ENCODE assay signal across 11 mouse cellular contexts in genomic region chr2:160510635-160511421, GRCm38 (mm10).
DNase-seq lines count a peak whose midpoint lies in the region; ATAC-seq and TF ChIP-seq lines count a peak whose summit lies in the region.
"Had no signal": no experiment of that assay in that cellular context is flagged by ENCODE, and none has a peak within 500 bp of the region (broad histone marks: within the 10 kb centered on the region; RNA-seq: fewer than 3 reads in every experiment).

No protein-coding gene starts in this region.

- H3K4me1 ChIP-seq in embryonic facial prominence, embryonic 15.5 days, result 0 out of 2 replicates have a peak, but pooled peaks cover 2% of the 10 kb centered on the region
- H3K4me1 ChIP-seq in heart, postnatal 0 days (ENCODE audit: control insufficient read depth, insufficient read depth), result no peaks in the 10 kb centered on the region

- peak; percentile 29; the same call in 1 of the 2 replicates for ATAC-seq in embryonic facial prominence, embryonic 15.5 days (ENCODE audit: insufficient number of reproducible peaks, low FRiP score, low TSS enrichment, low read depth)
- ATAC-seq in heart, postnatal 0 days (ENCODE audit: insufficient read depth, low read depth), result peak; percentile 70
- ATAC-seq: hindbrain, postnatal 0 days had no signal

- intact Hi-C loops in left cerebral cortex, postnatal 14 days (cut with DNase I), result no loop called here

- TF ChIP-seq EP300 in heart, postnatal 0 days (IDR thresholded peaks at IDR 0.05; ENCODE audit: low read depth), result no peak

- peak; percentile 8 for DNase-seq in left cerebral cortex, postnatal 14 days (ENCODE audit: low spot score in 2 of 2)
- no peak for DNase-seq in left cerebral cortex, adult 11 months (ENCODE audit: low spot score)
- DNase-seq in heart, postnatal 0 days (ENCODE audit: low spot score), result peak; percentile 60
- DNase-seq in retina, postnatal 1 day, result peak; percentile 48
- DNase-seq in adrenal gland, adult 18-20 months (ENCODE audit: low spot score in 2 of 2), result no peak
- no peak for DNase-seq in kidney, postnatal 14 days
- DNase-seq in neural tube, embryonic 10.5 days (ENCODE audit: extremely low spot score, low spot score), result no peak
- DNase-seq: layer of hippocampus, postnatal 36 days had no signal

- H3K27ac ChIP-seq in embryonic facial prominence, embryonic 15.5 days (replicated peaks), result no peak overlapping the region
- H3K27ac ChIP-seq in heart, postnatal 0 days (ENCODE audit: low read depth), result peak overlapping the region; percentile 28
- H3K27ac ChIP-seq: hindbrain, postnatal 0 days had no signal

- H3K9me3 ChIP-seq in embryonic facial prominence, embryonic 15.5 days (replicated peaks), result no peaks in the 10 kb centered on the region
- H3K9me3 ChIP-seq in heart, postnatal 0 days (replicated peaks; ENCODE audit: control insufficient read depth, low read length), result no peaks in the 10 kb centered on the region

- no peaks in the 10 kb centered on the region for H3K27me3 ChIP-seq in embryonic facial prominence, embryonic 15.5 days
- H3K27me3 ChIP-seq in heart, postnatal 0 days (ENCODE audit: control insufficient read depth, insufficient read depth, low read length), result 0 out of 2 replicates have a peak, but pooled peaks cover 3% of the 10 kb centered on the region

- WGBS in embryonic facial prominence, embryonic 15.5 days, result 43% methylated on average over 14 of the region's 14 CpGs
- WGBS in heart, postnatal 0 days, result 32% methylated on average over 14 of the region's 14 CpGs

- H3K4me2 ChIP-seq in embryonic facial prominence, embryonic 15.5 days (replicated peaks), result no peak overlapping the region
- no peak overlapping the region for H3K4me2 ChIP-seq in heart, postnatal 0 days (ENCODE audit: low read depth, low read length)

- H3K9ac ChIP-seq in embryonic facial prominence, embryonic 15.5 days, result no peak overlapping the region
- no peak overlapping the region for H3K9ac ChIP-seq in heart, postnatal 0 days (replicated peaks; ENCODE audit: low read depth, low read length)

- H3K4me3 ChIP-seq in embryonic facial prominence, embryonic 15.5 days (replicated peaks), result no peak overlapping the region
- H3K4me3 ChIP-seq in heart, postnatal 0 days (ENCODE audit: low read depth, low read length), result no peak overlapping the region

- TF ChIP-seq CTCF in heart, postnatal 0 days (IDR thresholded peaks at IDR 0.05; ENCODE audit: low read depth), result no peak

- no peaks in the 10 kb centered on the region for H3K36me3 ChIP-seq in embryonic facial prominence, embryonic 15.5 days
- H3K36me3 ChIP-seq in heart, postnatal 0 days (replicated peaks; ENCODE audit: control insufficient read depth, insufficient read depth, low read length), result no peaks in the 10 kb centered on the region
- H3K36me3 ChIP-seq: G1E had no signal

Comparison
In these comparisons a context has a peak if more than half of its experiments do, and no peak if none do; other contexts are left out.
1. DNase-seq: peak in left cerebral cortex, postnatal 14 days (2 of 2), heart, postnatal 0 days (single experiment) and retina, postnatal 1 day (single experiment); none in left cerebral cortex, adult 11 months (single experiment), adrenal gland, adult 18-20 months (0 of 2), kidney, postnatal 14 days (single experiment) and neural tube, embryonic 10.5 days (single experiment).